Mouse (Mus musculus) left cerebral cortex, postnatal 25 days (tissue): Measurements from ENCODE around the gene Plekhg2. TPM values are rescaled to one million over a fixed set of nuclear protein-coding genes. Genes with fewer than 3 reads are reported as not detected.

ENCODE experiments used
- DNase-seq, 2 experiments: peaks; one replicate each; pipeline ENCODE4 v3.0.0; 2022; ENCODE audit warnings: low spot score in 2 of 2, mixed read lengths in 1 of 2
- intact Hi-C: fragments of 180-260 bp; cut with DNase I; formaldehyde crosslinking; loops from one replicate; pipeline ENCODE4 v1.15.1; 2025
- total RNA-seq, 2 experiments: library from RNA; stranded (reverse); gene quantifications; 2 replicates each; pipeline ENCODE4 v1.2.3; 2021

The Plekhg2 gene
- total RNA-seq, 2 experiments from 2014 or later, result 5.0 to 6.7 TPM

GRCm38 (mm10) chr7:28385196-28385595 lies 12.8 kb upstream of the Plekhg2 start:
- intact Hi-C loops, result loop anchor here (5.0 kb wide), 1 partner anchor 73 kb away; the partner anchor contains the start of gene Timm50
- no peak for DNase-seq

DNA sequence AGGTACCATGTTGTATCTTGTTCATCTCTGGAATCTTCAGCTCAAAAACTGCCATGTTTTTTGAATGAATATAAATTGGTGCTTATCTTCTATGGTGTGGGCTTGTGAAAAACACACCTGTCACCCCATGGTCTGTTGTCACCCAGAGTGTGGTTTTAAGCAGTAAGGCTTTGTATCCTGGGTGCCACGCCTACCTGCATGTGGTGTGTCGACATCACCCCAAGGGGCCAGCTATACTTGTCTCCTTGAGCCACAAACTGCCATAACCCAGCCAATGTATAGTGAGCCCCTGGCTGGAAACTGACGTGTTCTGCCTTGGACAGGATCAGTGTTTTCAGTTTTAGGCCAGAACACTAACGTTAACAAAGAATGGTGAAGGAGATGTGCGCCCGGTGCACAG lies 11.8 kb upstream of the Plekhg2 start:
- intact Hi-C loops, result no loop called here
- DNase-seq, result no peak

DNA sequence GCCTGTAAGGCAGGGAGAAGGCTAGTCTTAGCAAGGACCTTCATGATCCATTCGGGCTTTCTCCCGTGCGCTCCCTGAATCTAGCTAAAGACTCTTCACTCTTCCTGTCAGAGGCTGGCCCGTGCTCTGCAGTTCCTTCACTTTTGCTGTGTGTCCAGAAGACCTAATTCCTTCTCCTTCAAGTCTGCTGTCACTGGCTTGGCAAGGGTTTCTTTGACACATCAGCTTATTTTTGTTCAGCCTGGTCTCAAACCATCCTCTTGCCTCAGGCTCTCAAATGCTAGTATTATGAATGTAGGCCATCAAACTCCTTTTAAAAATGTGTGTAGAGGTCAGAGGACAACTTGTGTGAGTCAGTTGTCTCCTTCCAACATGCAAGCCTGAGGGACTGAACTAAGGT lies 11.2 kb upstream of the Plekhg2 start:
- DNase-seq, result no peak
- intact Hi-C loops, result no loop called here

GRCm38 (mm10) chr7:28382981-28383396 lies 10.6 kb upstream of the Plekhg2 start:
- intact Hi-C loops, result no loop called here
- DNase-seq, result peak; percentile 72 to 90

- intact Hi-C loops, result no loop called here
- DNase-seq, result no peak
Observed at GRCm38 (mm10) chr7:28382347-28382951, 10.1 kb upstream of the Plekhg2 start.

DNA sequence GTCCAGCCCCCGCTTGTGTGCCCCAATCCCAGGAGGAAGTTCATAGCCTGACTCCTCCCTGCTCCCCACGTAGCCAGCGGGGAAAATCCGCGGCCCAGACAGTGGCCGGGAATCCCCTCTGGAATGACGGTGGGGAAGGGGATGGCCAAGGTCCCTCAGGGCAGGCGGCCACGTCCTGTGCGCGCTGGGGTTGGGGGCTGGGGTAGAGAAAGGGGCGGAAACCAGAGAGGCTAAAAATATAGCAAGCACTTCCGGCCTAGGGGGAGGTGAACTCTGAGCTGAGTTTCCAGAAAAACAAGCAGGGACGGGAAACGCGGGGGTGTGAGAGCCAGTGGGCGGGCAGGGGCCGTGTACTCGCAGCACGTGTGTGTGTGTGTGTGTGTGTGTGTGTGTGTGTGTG lies 9.5 kb upstream of the Plekhg2 start:
- intact Hi-C loops, result no loop called here
- DNase-seq, result peak in 1 of 2 experiments; percentile 59

- intact Hi-C loops, result no loop called here
Observed at GRCm38 (mm10) chr7:28381017-28381790, 8.8 kb upstream of the Plekhg2 start.

DNA sequence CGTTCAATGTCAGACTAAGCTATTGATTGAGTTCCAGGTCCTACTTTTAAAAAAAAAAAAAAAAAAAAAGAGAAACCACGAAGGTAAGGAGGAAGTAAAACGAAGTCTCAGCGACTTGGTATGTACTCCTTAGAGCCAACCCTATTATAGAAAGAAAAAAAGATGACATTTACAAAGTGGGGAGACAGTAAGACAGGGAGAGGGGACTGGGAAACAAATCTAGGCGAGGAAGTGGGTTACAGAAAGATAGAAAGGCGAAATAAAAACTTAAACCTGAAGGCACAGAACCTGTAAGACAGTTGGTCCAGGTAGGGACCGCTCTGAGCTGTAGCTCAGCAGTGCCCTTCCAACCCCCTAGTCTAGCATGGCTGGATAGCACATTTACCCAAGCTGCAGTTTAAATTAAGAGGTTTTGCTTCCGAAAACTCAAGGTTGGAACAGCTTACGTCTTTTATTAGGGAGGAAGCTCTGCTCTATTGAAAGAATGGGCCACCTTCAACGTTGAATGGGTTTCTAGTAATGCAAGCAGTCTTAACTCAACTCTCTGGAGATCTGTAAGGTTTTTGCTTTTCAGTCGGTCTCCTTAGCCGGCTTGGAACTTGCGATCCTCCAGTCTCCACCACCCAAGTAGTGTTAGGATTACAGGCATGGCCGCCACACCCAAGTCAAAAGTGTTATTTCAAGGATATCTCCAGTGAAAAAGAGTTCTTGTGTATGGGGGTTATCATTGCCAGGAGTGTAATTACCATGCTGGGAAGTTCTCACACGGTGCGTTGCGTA lies 8.0 kb upstream of the Plekhg2 start, which contains the start of gene Zfp36:
Gene Zfp36, minus strand, starts transcription at position 17 of the 780 bp plus-strand sequence.
- no peak for DNase-seq
- intact Hi-C loops, result no loop called here

More at GRCm38 (mm10) chr7:28381017-28381790, 8.8 kb upstream of the Plekhg2 start:
- DNase-seq, result no peak

DNA sequence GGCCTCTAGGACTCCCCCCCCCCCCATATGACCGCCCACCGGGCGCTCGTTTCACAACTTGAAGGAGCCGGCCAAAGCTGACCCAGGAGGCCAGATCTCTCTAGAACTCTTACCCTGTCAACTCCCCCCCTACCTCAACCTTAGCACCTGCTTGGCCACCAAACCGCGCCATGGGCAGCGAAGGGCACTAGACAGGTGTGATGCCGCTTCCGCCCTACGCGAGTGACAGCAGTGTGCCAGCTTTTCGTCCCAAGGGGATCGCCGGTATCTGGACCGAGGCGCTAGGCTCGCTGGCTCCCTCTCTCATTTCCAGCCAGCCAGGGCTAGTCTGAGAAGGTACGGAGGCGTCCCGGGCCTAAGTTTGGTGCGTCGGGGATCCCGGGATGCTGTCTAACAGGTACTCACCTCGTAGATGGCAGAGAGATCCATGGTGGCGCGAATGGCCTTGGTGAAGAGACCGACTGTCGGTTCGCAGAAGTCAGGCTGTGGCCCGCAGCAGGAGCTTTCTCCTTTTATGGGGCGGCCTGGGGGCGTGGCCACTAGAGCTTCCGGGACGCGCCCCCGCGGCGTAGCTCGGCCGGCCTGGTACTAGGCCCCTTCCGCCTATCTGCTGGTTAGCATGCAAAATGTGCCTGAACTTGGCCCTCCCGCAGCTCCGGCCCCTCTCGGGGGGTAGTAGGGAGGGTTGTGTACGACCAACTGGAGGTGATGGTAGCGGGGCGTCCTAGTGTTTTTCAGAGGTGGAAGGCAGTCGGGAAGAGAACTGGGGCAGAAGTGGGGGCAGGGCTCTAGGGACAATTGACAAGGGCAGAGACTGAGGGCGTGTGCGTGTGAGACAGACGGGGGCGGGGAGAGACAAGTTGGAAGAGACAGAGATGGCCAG lies 6.6 kb upstream of the Plekhg2 start:
- intact Hi-C loops, result no loop called here

GRCm38 (mm10) chr7:28378066-28378690 lies 5.8 kb upstream of the Plekhg2 start:
- no peak for DNase-seq
- intact Hi-C loops, result no loop called here

More for the DNA sequence above, 6.6 kb upstream of the Plekhg2 start:
- peak; percentile 79 to 82 for DNase-seq

- DNase-seq, result no peak
- intact Hi-C loops, result no loop called here
Observed at GRCm38 (mm10) chr7:28377190-28378065, 5.0 kb upstream of the Plekhg2 start.

GRCm38 (mm10) chr7:28376011-28376771 lies 3.8 kb upstream of the Plekhg2 start:
- intact Hi-C loops, result no loop called here
- no peak for DNase-seq

DNA sequence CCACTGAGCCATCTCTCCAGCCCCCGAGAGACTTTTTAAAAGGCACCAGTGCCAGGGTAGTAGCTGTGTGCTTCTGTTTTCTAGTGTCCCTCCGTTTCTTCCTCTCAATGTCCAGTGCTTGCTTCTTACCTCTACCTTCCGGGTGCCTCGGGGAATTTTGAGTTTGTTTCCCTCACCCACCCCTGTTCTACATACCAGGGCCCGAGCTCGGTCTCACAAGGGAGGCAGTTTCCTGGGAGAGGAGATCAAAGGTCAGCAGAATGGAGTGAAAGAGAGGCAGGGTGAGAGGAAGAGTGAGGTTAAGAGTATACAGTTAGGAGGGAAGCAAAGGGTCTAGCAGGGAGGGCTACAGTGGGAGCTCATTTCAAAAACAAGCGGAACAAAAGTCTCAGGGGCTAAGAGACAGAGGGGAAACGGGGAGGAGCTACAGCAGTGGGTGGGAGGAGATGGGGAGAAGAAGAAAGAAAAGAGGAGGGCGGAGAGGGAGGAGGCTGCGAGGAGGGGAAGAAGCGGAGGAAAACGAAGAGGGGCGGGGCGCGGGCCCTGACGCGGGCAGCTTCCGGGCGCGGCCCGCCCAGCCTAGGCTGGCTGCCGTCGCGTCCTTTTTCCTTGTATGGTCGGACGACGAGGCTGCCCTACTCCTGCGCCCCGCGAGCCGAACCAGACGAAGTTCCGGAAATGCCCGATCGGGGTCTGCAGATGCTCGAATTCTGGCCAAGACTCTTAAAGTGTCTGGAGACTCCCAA lies 3.0 kb upstream of the Plekhg2 start:
- intact Hi-C loops, result no loop called here
- DNase-seq, result peak; percentile 70 to 82

DNA sequence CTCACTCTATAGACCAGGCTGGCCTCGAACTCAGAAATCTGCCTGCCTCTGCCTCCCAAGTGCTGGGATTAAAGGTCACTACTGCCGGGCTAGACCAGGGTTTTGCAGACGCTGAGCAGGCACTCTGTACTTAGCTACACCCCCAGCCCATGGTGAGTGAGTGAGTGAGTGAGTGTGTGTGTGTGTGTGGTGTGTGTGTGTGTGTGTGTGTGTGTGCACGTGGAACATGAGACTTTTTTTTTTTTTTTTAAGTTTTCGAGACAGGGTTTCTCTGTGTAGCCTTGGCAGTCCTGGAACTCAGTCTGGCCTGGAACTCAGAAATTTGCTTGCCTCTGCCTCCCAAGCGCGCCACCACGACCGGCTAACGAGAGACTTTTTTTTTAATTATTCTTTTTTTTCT lies 2.2 kb upstream of the Plekhg2 start:
- DNase-seq, result no peak
- intact Hi-C loops, result no loop called here

DNA sequence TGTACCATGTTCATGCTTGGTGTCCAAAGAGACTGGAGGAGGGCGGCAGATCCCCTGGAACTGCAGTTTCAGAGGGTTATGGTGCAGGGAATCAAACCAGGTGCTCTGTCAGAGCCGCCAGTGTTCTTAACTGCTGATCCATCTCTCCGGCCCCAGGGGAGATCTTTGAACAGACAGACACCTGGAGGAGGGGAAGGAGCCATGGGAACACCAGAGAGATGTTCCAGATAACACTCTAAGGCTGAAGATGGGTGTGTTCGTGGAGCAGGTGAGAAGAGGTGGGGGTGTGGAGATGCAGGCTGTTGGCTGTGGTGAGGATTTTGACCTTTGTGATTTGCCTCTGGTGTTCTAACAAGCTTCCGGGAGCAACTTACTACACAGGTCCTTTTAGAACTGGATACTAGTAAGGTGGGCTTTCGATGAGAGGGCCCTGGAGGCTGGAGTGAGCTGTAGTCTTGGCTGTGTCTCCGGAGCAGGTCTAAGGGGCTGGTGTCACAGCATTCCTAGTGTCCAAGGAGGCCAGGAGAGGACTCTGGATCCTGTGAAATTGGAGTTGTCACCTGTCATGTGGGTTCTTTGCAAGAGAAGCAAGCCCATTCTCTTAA lies 1.6 kb upstream of the Plekhg2 start:
- intact Hi-C loops, result loop anchor here (1.0 to 2.0 kb wide), 2 partner anchors 12 to 23 kb away; partner anchors contain the start of gene Rps16
- DNase-seq, result no peak

DNA sequence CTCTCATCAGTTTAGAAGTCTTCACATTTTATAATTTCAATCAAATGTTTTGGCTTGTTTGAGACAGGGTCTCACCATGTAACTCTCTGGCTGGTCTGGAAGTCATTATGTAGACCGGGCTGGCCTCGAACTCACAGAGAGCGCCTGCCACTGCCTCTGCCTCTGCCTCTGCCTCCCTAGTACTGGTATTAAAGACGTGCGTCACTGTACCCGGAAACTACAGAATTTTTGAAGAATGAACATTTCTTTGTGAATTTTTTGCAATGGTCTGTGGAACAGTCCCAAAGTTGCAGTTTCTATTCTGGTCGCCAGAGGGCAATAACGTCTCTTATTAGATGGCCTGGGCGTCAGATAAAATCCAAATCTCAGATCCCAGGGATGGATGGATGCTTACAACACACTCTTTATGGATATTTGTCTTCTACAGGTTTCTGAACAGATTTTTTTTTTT lies 757 bp upstream of the Plekhg2 start:
- intact Hi-C loops, result loop anchor here (1.0 to 2.0 kb wide), 2 partner anchors 13 to 22 kb away; partner anchors contain the start of gene Rps16
- peak; percentile 67 to 87 for DNase-seq
